Mouse (Mus musculus) myocyte (in vitro differentiated cells): ENCODE results near the gene Nckap1. TPM values are rescaled to one million over a fixed set of nuclear protein-coding genes. Genes with fewer than 3 reads are reported as not detected.

Source experiments
- H3K27me3 ChIP-seq: one replicate; pipeline ENCODE4 v1.6.1; 2011; ENCODE audit not compliant: control insufficient read depth, insufficient read depth, insufficient read length
- H3K36me3 ChIP-seq: one replicate; pipeline ENCODE4 v1.6.1; 2011; ENCODE audit not compliant: control insufficient read depth, insufficient read depth
- H3K4me2 ChIP-seq: one replicate; pipeline ENCODE4 v1.6.1; 2011; ENCODE audit warnings: low read depth, control low read depth
- H3K4me3 ChIP-seq: one replicate; pipeline ENCODE4 v1.5.1; 2011; ENCODE audit warnings: mild to moderate bottlenecking, control low read depth, moderate library complexity
- H3K79me2 ChIP-seq: one replicate; pipeline ENCODE4 v1.6.1; 2011; ENCODE audit not compliant: control insufficient read depth, insufficient read depth
- H3ac ChIP-seq: one replicate; pipeline ENCODE4 v1.6.1; 2011; ENCODE audit not compliant: control insufficient read depth, insufficient read length
- CEBPB ChIP-seq: IDR thresholded peaks from 2 replicates; pipeline ENCODE4 v1.6.1; 2011; ENCODE audit warnings: mild to moderate bottlenecking, moderate library complexity; ENCODE audit not compliant: poor library complexity, insufficient read depth, severe bottlenecking
- E2F4 ChIP-seq: IDR thresholded peaks from one replicate; pipeline ENCODE4 v1.6.1; 2011; ENCODE audit warnings: mild to moderate bottlenecking, control low read depth, moderate library complexity; ENCODE audit not compliant: insufficient read depth
- MAX ChIP-seq: IDR thresholded peaks from one replicate; pipeline ENCODE4 v1.6.1; 2011; ENCODE audit warnings: low read depth, mild to moderate bottlenecking, control low read depth
- MYOD1 ChIP-seq, 3 experiments: IDR thresholded peaks; one replicate each; pipeline ENCODE4 v1.6.1; 2011; ENCODE audit warnings: control low read depth in 2 of 3, low read depth in 2 of 3, mild to moderate bottlenecking in 2 of 3, moderate library complexity in 1 of 3; ENCODE audit not compliant: insufficient read length in 2 of 3, control insufficient read depth in 1 of 3
- MYOG ChIP-seq, 3 experiments: IDR thresholded peaks; one replicate each; pipeline ENCODE4 v1.6.1; 2011; ENCODE audit warnings: control low read depth in 2 of 3, low read depth in 2 of 3, mild to moderate bottlenecking in 2 of 3; ENCODE audit not compliant: insufficient read length in 2 of 3, control insufficient read depth in 1 of 3, insufficient read depth in 1 of 3
- POLR2A ChIP-seq: IDR thresholded peaks from one replicate; pipeline ENCODE4 v1.6.1; 2011; ENCODE audit warnings: low read depth, mild to moderate bottlenecking, control low read depth, moderate library complexity; ENCODE audit not compliant: insufficient read length
- POLR2AphosphoS2 ChIP-seq: IDR thresholded peaks from one replicate; pipeline ENCODE4 v1.6.1; 2011; ENCODE audit warnings: low read depth, control low read depth; ENCODE audit not compliant: insufficient read length
- REST ChIP-seq: IDR thresholded peaks from one replicate; pipeline ENCODE4 v1.6.1; 2011; ENCODE audit warnings: mild to moderate bottlenecking, control low read depth, moderate library complexity; ENCODE audit not compliant: insufficient read depth, insufficient read length
- SRF ChIP-seq: IDR thresholded peaks from one replicate; pipeline ENCODE4 v1.6.1; 2011; ENCODE audit warnings: low read depth; ENCODE audit not compliant: control insufficient read depth, insufficient read length
- TCF12 ChIP-seq: IDR thresholded peaks from one replicate; pipeline ENCODE4 v1.6.1; 2011; ENCODE audit warnings: mild to moderate bottlenecking, control low read depth; ENCODE audit not compliant: poor library complexity, insufficient read depth, severe bottlenecking
- TCF3 ChIP-seq: IDR thresholded peaks from one replicate; pipeline ENCODE4 v1.6.1; 2011; ENCODE audit warnings: low read depth, control low read depth; ENCODE audit not compliant: insufficient read length
- USF1 ChIP-seq: IDR thresholded peaks from one replicate; pipeline ENCODE4 v1.6.1; 2011; ENCODE audit warnings: low read depth, mild to moderate bottlenecking, control low read depth, moderate library complexity
- polyA plus RNA-seq: library from polyadenylated mRNA; unstranded; fragments of >200 nt; fragmentation: generic; extraction: Trizol; gene quantifications from one replicate; pipeline ENCODE4 v1.2.1, GENCODE M21; 2012; ENCODE audit warnings: missing spikeins

Nckap1 gene
- polyA plus RNA-seq, 1 experiment: 34.8 TPM

DNA sequence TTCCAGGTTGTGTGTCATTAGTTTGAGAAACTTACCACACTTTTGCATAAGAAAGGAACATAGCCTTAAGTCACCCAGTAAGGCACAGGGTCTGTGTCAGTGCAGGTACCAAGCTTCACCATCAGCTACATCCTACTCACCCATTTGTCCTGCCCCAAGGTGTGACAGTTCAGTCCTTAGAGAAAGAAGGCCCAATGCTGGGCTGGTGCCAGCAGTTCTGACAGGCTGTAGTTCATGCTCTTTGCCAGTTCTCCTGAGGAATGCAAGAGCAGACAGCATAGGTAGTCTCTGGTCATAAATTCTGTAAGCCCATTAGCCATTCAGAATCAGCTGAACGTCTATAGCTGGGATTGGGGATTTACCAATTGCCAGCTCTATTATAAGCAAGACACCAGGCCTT, 105.3 kb downstream of the Nckap1 start:
- H3ac ChIP-seq: no peak overlapping the region
- no peak for TF ChIP-seq E2F4
- no peak for TF ChIP-seq MAX
- no peak for TF ChIP-seq USF1
- TF ChIP-seq TCF3: no peak
- TF ChIP-seq CEBPB: no peak
- no peak for TF ChIP-seq SRF
- no peak for TF ChIP-seq MYOD1 (IDR thresholded peaks at IDR 0.05; ENCODE audit: control insufficient read depth in 1 of 3, insufficient read length in 2 of 3, low read depth in 2 of 3)
- no peak for TF ChIP-seq MYOG (IDR thresholded peaks at IDR 0.05; ENCODE audit: control insufficient read depth in 1 of 3, insufficient read depth in 1 of 3, insufficient read length in 2 of 3, low read depth in 2 of 3)
- no peak for TF ChIP-seq REST
- TF ChIP-seq TCF12: no peak
- no peak for TF ChIP-seq POLR2AphosphoS2
- TF ChIP-seq POLR2A: no peak
- H3K79me2 ChIP-seq: no peaks in the 10 kb centered on the region
- no peak overlapping the region for H3K4me2 ChIP-seq
- peaks cover 7% of the 10 kb centered on the region for H3K27me3 ChIP-seq
- no peak overlapping the region for H3K4me3 ChIP-seq
- H3K36me3 ChIP-seq: no peaks in the 10 kb centered on the region

DNA sequence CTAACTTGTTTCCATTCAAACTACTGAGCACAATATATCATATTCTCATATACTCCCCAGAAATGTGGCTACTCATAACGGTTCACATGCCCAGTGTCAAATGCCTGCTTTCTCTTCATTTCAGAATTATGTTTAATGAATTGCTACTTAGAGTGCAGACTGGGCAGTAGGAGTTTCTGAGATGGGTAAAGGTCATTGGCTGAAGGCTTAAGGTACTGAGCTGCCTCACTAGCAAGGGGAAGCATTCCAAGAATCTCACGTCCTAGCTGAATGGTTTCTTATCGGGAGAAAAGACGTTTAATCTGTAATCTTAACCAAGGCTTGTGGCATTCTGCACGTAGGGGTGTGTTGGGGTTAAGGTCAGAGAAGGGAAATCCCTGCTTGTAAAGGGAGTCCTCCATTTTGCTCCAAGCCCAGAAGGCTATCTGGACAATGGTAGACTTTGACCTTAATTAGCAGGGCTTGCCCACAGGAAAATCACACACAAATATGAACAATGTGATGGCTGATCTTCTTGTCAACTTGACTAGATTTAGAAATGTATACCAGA, 106.9 kb downstream of the Nckap1 start:
- H3K27me3 ChIP-seq: no peaks in the 10 kb centered on the region
- no peaks in the 10 kb centered on the region for H3K36me3 ChIP-seq
- no peak overlapping the region for H3K4me2 ChIP-seq
- H3ac ChIP-seq: no peak overlapping the region
- H3K4me3 ChIP-seq: no peak overlapping the region
- TF ChIP-seq TCF12 (no peak), REST (no peak), SRF (no peak), E2F4 (no peak), TCF3 (no peak), USF1 (no peak), CEBPB (no peak), MYOD1 (IDR thresholded peaks at IDR 0.05; ENCODE audit: control insufficient read depth in 1 of 3, insufficient read length in 2 of 3, low read depth in 2 of 3) (no peak), MAX (no peak), POLR2AphosphoS2 (no peak), POLR2A (no peak), MYOG (IDR thresholded peaks at IDR 0.05; ENCODE audit: control insufficient read depth in 1 of 3, insufficient read depth in 1 of 3, insufficient read length in 2 of 3, low read depth in 2 of 3) (no peak)
- H3K79me2 ChIP-seq: no peaks in the 10 kb centered on the region

DNA sequence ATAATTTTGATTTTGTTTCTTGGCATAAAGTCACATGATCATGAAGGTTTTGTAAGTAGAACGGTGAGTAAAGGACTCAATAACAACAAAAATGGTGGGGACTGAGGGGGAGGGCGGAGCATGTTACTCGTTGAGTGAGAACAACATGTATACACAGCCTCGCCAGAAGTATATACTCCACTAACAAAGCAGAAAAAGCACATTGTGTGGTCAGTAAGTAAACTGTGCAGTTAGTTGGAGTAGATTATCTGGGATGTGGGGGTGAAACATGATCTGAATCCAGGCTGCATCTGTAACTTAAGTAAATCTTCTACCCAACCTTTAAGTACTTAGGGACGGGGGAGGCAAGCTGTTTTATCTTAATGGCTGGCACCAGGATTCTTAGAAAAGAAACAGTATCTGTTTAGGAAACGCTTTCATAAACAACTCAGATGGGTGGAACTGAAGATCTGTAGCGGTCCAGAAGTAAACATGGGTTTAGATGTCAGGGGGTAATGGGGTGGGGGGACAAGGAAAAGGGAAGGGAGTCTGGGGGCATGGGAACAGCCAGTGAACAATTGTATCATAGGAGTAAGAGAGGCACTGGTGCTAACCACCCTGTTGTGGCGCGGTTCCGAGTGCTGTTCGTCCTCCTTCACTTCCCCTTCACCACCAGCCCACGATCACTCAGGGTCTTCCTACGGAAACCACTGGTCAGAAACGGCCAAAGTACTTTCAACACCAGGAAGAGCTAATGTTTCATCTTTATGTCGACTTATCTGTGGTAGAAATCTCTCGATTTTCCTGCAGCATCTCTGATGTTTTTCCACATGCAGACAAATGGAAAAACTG, 115.0 kb downstream of the Nckap1 start:
- no peak overlapping the region for H3ac ChIP-seq
- no peak overlapping the region for H3K4me3 ChIP-seq
- no peaks in the 10 kb centered on the region for H3K79me2 ChIP-seq
- no peaks in the 10 kb centered on the region for H3K27me3 ChIP-seq
- no peaks in the 10 kb centered on the region for H3K36me3 ChIP-seq
- H3K4me2 ChIP-seq: no peak overlapping the region
- TF ChIP-seq CEBPB: no peak
- TF ChIP-seq POLR2A: no peak
- TF ChIP-seq MYOG (IDR thresholded peaks at IDR 0.05; ENCODE audit: control insufficient read depth in 1 of 3, insufficient read depth in 1 of 3, insufficient read length in 2 of 3, low read depth in 2 of 3): no peak
- TF ChIP-seq MAX: no peak
- TF ChIP-seq TCF3: no peak
- TF ChIP-seq SRF: no peak
- TF ChIP-seq MYOD1 (IDR thresholded peaks at IDR 0.05; ENCODE audit: control insufficient read depth in 1 of 3, insufficient read length in 2 of 3, low read depth in 2 of 3): no peak
- TF ChIP-seq E2F4: no peak
- no peak for TF ChIP-seq TCF12
- no peak for TF ChIP-seq REST
- no peak for TF ChIP-seq USF1
- no peak for TF ChIP-seq POLR2AphosphoS2

DNA sequence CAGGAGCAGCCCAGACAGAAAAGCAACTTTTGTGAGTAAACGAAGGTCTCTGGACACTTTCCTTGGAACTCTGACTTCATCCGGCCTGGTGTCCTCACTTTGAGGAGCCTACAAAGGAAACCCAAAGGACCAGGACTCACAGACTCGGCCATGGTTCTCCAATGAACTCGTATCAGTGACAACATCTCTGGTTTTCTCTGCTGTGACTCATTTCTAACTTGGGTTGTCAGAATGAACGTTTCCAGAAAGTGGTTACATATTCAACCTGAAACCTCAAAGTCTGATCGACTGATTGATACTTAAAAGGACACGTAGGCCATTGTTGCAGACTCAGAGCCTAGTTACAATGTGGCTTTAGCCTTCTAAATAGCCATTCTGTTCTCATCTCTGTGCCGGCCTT, 119.4 kb downstream of the Nckap1 start:
- Histone ChIP-seq H3ac (no peak overlapping the region), H3K4me2 (no peak overlapping the region), H3K36me3 (no peaks in the 10 kb centered on the region), H3K4me3 (no peak overlapping the region), H3K79me2 (no peaks in the 10 kb centered on the region), H3K27me3 (no peaks in the 10 kb centered on the region)
- TF ChIP-seq MAX (no peak), E2F4 (no peak), MYOG (IDR thresholded peaks at IDR 0.05; ENCODE audit: control insufficient read depth in 1 of 3, insufficient read depth in 1 of 3, insufficient read length in 2 of 3, low read depth in 2 of 3) (no peak), USF1 (no peak)

Other genes with a start within 250 kb of the Nckap1 start
- gene Frzb, start 133.8 kb downstream of the Nckap1 start, polyA plus RNA-seq: 0.06 TPM
- 3.4 TPM for gene Dusp19, start 35.7 kb upstream of the Nckap1 start, polyA plus RNA-seq
- gene Nup35, start 35.9 kb upstream of the Nckap1 start, polyA plus RNA-seq: 17.1 TPM